Mouse (Mus musculus) heart, adult 2 months (tissue): ENCODE results near the gene Aunip. TPM values are rescaled to one million over a fixed set of nuclear protein-coding genes. Genes with fewer than 3 reads are reported as not detected.
"Not testable (repeated sequence)": the region's sequence is repeated elsewhere in the genome, so short reads cannot be mapped to it uniquely, and the experiment has no call there.

Experiments used
- DNase-seq, 2 experiments: peaks; one replicate each; pipeline ENCODE4 v3.0.0; 2021
- H3K27ac ChIP-seq: fragments of 200-600 bp; 2 replicates; pipeline ENCODE4 v1.8.1; 2022
- H3K27me3 ChIP-seq: fragments of 200-500 bp; 2 replicates; pipeline ENCODE4 v1.6.1; 2012; ENCODE audit warnings: mild to moderate bottlenecking, low read length, inconsistent platforms, mixed read lengths; ENCODE audit not compliant: control insufficient read depth, insufficient read depth
- H3K36me3 ChIP-seq: fragments of 200-500 bp; 2 replicates; pipeline ENCODE4 v1.6.1; 2012; ENCODE audit warnings: low read length, inconsistent platforms; ENCODE audit not compliant: control insufficient read depth, insufficient read depth
- H3K4me1 ChIP-seq: fragments of 200-500 bp; 2 replicates; pipeline ENCODE4 v1.6.1; 2011; ENCODE audit warnings: low read length; ENCODE audit not compliant: control insufficient read depth, insufficient read depth
- H3K4me3 ChIP-seq: fragments of 200-600 bp; 2 replicates; pipeline ENCODE4 v1.8.1; 2022
- H3K79me2 ChIP-seq: fragments of 200-500 bp; replicated peaks from 2 replicates; pipeline ENCODE4 v1.6.1; 2012; ENCODE audit warnings: mild to moderate bottlenecking, inconsistent platforms, low read length, moderate library complexity, mixed read lengths; ENCODE audit not compliant: control insufficient read depth, insufficient read depth
- H3K9ac ChIP-seq: fragments of 200-500 bp; 2 replicates; pipeline ENCODE4 v1.6.1; 2012; ENCODE audit warnings: low read depth, mild to moderate bottlenecking, control low read depth, inconsistent platforms, low read length, mixed read lengths
- CTCF ChIP-seq: fragments of 200-600 bp; IDR thresholded peaks from 2 replicates; pipeline ENCODE4 v1.8.1; 2022; ENCODE audit warnings: antibody characterized with exemption, mild to moderate bottlenecking, moderate library complexity
- EP300 ChIP-seq: fragments of 200-500 bp; IDR thresholded peaks from 2 replicates; pipeline ENCODE4 v1.6.1; 2011; ENCODE audit warnings: low read depth, low read length, control low read depth; ENCODE audit not compliant: insufficient read depth
- POLR2A ChIP-seq: fragments of 200-500 bp; IDR thresholded peaks from 2 replicates; pipeline ENCODE4 v1.6.1; 2011; ENCODE audit warnings: mild to moderate bottlenecking, low read depth, low read length, control low read depth; ENCODE audit not compliant: insufficient read depth
- WGBS: fragments of 180-500 bp; shearing (Covaris S2); methylation state at CpG from one replicate; pipeline ENCODE4 v1.1.7; 2018; 5-methylcytosine and 5-hydroxymethylcytosine counted together
- intact Hi-C: fragments of 180-260 bp; cut with DNase I; formaldehyde crosslinking; loops from one replicate; pipeline ENCODE4 v1.15.1; 2025
- polyA plus RNA-seq: library from polyadenylated mRNA; depleted of rRNA; stranded (reverse); fragments of >200 nt; gene quantifications from 2 replicates; pipeline ENCODE4 v1.2.3, GENCODE M21; 2012
- total RNA-seq, 2 experiments: library from RNA; stranded (reverse); gene quantifications; 2 replicates each; pipeline ENCODE4 v1.2.3; 2021

Aunip gene
- total and polyA plus RNA-seq, 3 experiments, result 0.18 TPM; not detected in 1

GRCm38 (mm10) chr4:134489986-134490665 lies 20.7 kb upstream of the Aunip start:
- Histone ChIP-seq H3K27me3 (no peaks in the 10 kb centered on the region), H3K9ac (no peak overlapping the region), H3K4me3 (no peak overlapping the region), H3K36me3 (no peaks in the 10 kb centered on the region), H3K27ac (no peak overlapping the region), H3K79me2 (no peaks in the 10 kb centered on the region), H3K4me1 (peaks cover 3% of the 10 kb centered on the region)
- TF ChIP-seq POLR2A (no peak), EP300 (no peak), CTCF (0 out of 2 replicates have a peak, but pooled peaks have one; percentile 7)
- 50% methylated on average over 11 of the region's 11 CpGs for WGBS
- intact Hi-C loops, result no loop called here
- DNase-seq, result no peak

- H3K36me3 ChIP-seq, result no peaks in the 10 kb centered on the region
- H3K27me3 ChIP-seq, result no peaks in the 10 kb centered on the region
- intact Hi-C loops, result no loop called here
- WGBS, result 48% methylated on average over 6 of the region's 6 CpGs
- H3K4me3 ChIP-seq, result no peak overlapping the region
- no peak for DNase-seq
- H3K79me2 ChIP-seq, result no peaks in the 10 kb centered on the region
- no peak overlapping the region for H3K27ac ChIP-seq
- no peak for TF ChIP-seq POLR2A
- no peak overlapping the region for H3K9ac ChIP-seq
- peaks cover 9% of the 10 kb centered on the region for H3K4me1 ChIP-seq
These were observed 19.1 kb upstream of the Aunip start for GRCm38 (mm10) chr4:134491716-134492115.

- WGBS, result 93% methylated on average over 6 of the region's 6 CpGs
- intact Hi-C loops, result not testable (repeated sequence)
These were observed 16.6 kb upstream of the Aunip start for GRCm38 (mm10) chr4:134494161-134494560.

GRCm38 (mm10) chr4:134494780-134495545 lies 15.8 kb upstream of the Aunip start:
- WGBS, result 50% methylated on average over 16 of the region's 16 CpGs

More at GRCm38 (mm10) chr4:134494161-134494560, 16.6 kb upstream of the Aunip start:
- not testable (repeated sequence) for H3K27me3 ChIP-seq, H3K9ac ChIP-seq, H3K27ac ChIP-seq, H3K4me3 ChIP-seq, DNase-seq, H3K79me2 ChIP-seq, H3K36me3 ChIP-seq
- peaks cover 12% of the 10 kb centered on the region for H3K4me1 ChIP-seq

GRCm38 (mm10) chr4:134495546-134495923 lies 15.3 kb upstream of the Aunip start:
- Histone ChIP-seq H3K36me3 (no peaks in the 10 kb centered on the region), H3K79me2 (no peaks in the 10 kb centered on the region), H3K9ac (no peak overlapping the region), H3K27me3 (no peaks in the 10 kb centered on the region), H3K4me3 (no peak overlapping the region), H3K27ac (peak overlapping the region; percentile 83), H3K4me1 (peaks cover 10% of the 10 kb centered on the region)
- no peak for TF ChIP-seq CTCF
- no peak for TF ChIP-seq EP300
- no peak for TF ChIP-seq POLR2A
- DNase-seq, result no peak
- 63% methylated on average over 5 of the region's 5 CpGs for WGBS
- intact Hi-C loops, result no loop called here

More at GRCm38 (mm10) chr4:134494780-134495545, 15.8 kb upstream of the Aunip start:
- H3K4me1 ChIP-seq, result peaks cover 10% of the 10 kb centered on the region
- no peaks in the 10 kb centered on the region for H3K36me3 ChIP-seq
- no peak overlapping the region for H3K9ac ChIP-seq
- DNase-seq, result peak in 1 of 2 experiments; percentile 39
- no peaks in the 10 kb centered on the region for H3K27me3 ChIP-seq
- H3K27ac ChIP-seq, result peak overlapping the region; percentile 15; the same call in 1 of the 2 replicates
- intact Hi-C loops, result no loop called here
- H3K4me3 ChIP-seq, result no peak overlapping the region
- H3K79me2 ChIP-seq, result no peaks in the 10 kb centered on the region
- no peak for TF ChIP-seq POLR2A
- no peak for TF ChIP-seq CTCF
- no peak for TF ChIP-seq EP300

GRCm38 (mm10) chr4:134496595-134497210 lies 14.1 kb upstream of the Aunip start, which contains the start of gene Paqr7:
Gene Paqr7, plus strand, starts transcription at chr4:134496697.
- Histone ChIP-seq H3K4me3 (peak within 1 kb of the TSS; percentile 69), H3K27ac (peak within 1 kb of the TSS; percentile 83), H3K79me2 (no peaks in the 10 kb centered on the region), H3K27me3 (no peaks in the 10 kb centered on the region), H3K4me1 (peaks cover 10% of the 10 kb centered on the region), H3K9ac (peak within 1 kb of the TSS; percentile 74), H3K36me3 (no peaks in the 10 kb centered on the region)
- TF ChIP-seq CTCF, result peak; percentile 23
- peak; percentile 56; the same call in 1 of the 2 replicates for TF ChIP-seq EP300
- TF ChIP-seq POLR2A, result peak; percentile 57
- WGBS, result 5% methylated on average over 35 of the region's 35 CpGs
- peak; percentile 82 to 89 for DNase-seq
- intact Hi-C loops, result no loop called here
